Mouse (Mus musculus): ENCODE data around the gene Nipsnap3a.
A peak's percentile ranks its signal among the peaks of the same experiment; 100 is the strongest.

Nipsnap3a gene

GRCm38 (mm10) chr4:52989248-52989647 is at the start of gene Nipsnap3a:
Gene Nipsnap3a, plus strand, starts transcription at chr4:52989272.
- DNase-seq (ENCODE audit: low read depth, low spot score), result peak; percentile 55

GRCm38 (mm10) chr4:52946665-52947064 is 42.4 kb upstream of the Nipsnap3a start:
- no peak for DNase-seq (ENCODE audit: low read depth, low spot score)

- no peak for DNase-seq (ENCODE audit: low read depth, low spot score)
Observed at GRCm38 (mm10) chr4:52949005-52949404, 40.1 kb upstream of the Nipsnap3a start.

- DNase-seq (ENCODE audit: low read depth, low spot score), result peak; percentile 59
Observed at GRCm38 (mm10) chr4:52958693-52959092, 30.4 kb upstream of the Nipsnap3a start.

GRCm38 (mm10) chr4:52964247-52964646 is 24.8 kb upstream of the Nipsnap3a start, which contains the start of gene Olfr270:
Gene Olfr270, plus strand, starts transcription at chr4:52964547.
- DNase-seq (ENCODE audit: low read depth, low spot score), result no peak

GRCm38 (mm10) chr4:52985216-52985615 is 3.9 kb upstream of the Nipsnap3a start:
- DNase-seq (ENCODE audit: low read depth, low spot score), result peak; percentile 59

- DNase-seq (ENCODE audit: low read depth, low spot score), result no peak
Observed at GRCm38 (mm10) chr4:52986266-52986665, 2.8 kb upstream of the Nipsnap3a start.

GRCm38 (mm10) chr4:52999449-52999848 is 10.4 kb downstream of the Nipsnap3a start:
- no peak for DNase-seq (ENCODE audit: low read depth, low spot score)

GRCm38 (mm10) chr4:53000154-53000553 is 11.1 kb downstream of the Nipsnap3a start:
- no peak for DNase-seq (ENCODE audit: low read depth, low spot score)

- no peak for DNase-seq (ENCODE audit: low read depth, low spot score)
Observed at GRCm38 (mm10) chr4:53009183-53009582, 20.1 kb downstream of the Nipsnap3a start.

GRCm38 (mm10) chr4:53009871-53010270 is 20.8 kb downstream of the Nipsnap3a start:
- DNase-seq (ENCODE audit: low read depth, low spot score), result no peak

GRCm38 (mm10) chr4:53011732-53012361 is 22.8 kb downstream of the Nipsnap3a start, which contains the start of gene Nipsnap3b:
Gene Nipsnap3b, plus strand, starts transcription at chr4:53011880.
- DNase-seq (ENCODE audit: low read depth, low spot score), result peak; percentile 98

- DNase-seq (ENCODE audit: low read depth, low spot score), result no peak
Observed at GRCm38 (mm10) chr4:53014421-53014820, 25.3 kb downstream of the Nipsnap3a start.

- DNase-seq (ENCODE audit: low read depth, low spot score), result no peak
Observed at GRCm38 (mm10) chr4:53015024-53015423, 26.0 kb downstream of the Nipsnap3a start.

GRCm38 (mm10) chr4:53018392-53018791 is 29.3 kb downstream of the Nipsnap3a start:
- DNase-seq (ENCODE audit: low read depth, low spot score), result no peak

GRCm38 (mm10) chr4:53023189-53023925 is 34.3 kb downstream of the Nipsnap3a start:
- DNase-seq (ENCODE audit: low read depth, low spot score), result no peak

GRCm38 (mm10) chr4:53024397-53024796 is 35.3 kb downstream of the Nipsnap3a start:
- DNase-seq (ENCODE audit: low read depth, low spot score), result no peak

- no peak for DNase-seq (ENCODE audit: low read depth, low spot score)
Observed at GRCm38 (mm10) chr4:53027811-53028210, 38.7 kb downstream of the Nipsnap3a start.

GRCm38 (mm10) chr4:53030326-53030948 is 41.4 kb downstream of the Nipsnap3a start:
- peak; percentile 19 for DNase-seq (ENCODE audit: low read depth, low spot score)

GRCm38 (mm10) chr4:53043819-53044218 is 54.7 kb downstream of the Nipsnap3a start:
- no peak for DNase-seq (ENCODE audit: low read depth, low spot score)

GRCm38 (mm10) chr4:53045807-53046206 is 56.7 kb downstream of the Nipsnap3a start:
- DNase-seq (ENCODE audit: low read depth, low spot score), result no peak

- peak; percentile 34 for DNase-seq (ENCODE audit: low read depth, low spot score)
Observed at GRCm38 (mm10) chr4:53046238-53047022, 57.4 kb downstream of the Nipsnap3a start.

Measured in ES-CJ7 (cell line).